Mouse (Mus musculus): ENCODE measurements around the gene Ltb.

Gene Ltb

GRCm38 (mm10) chr17:35195631-35196320 lies 1.5 kb downstream of the Ltb start:
- peak; percentile 77 to 82 for DNase-seq

GRCm38 (mm10) chr17:35196321-35196641 lies 2.0 kb downstream of the Ltb start:
- DNase-seq: no peak

- no peak for DNase-seq
These were observed 2.9 kb downstream of the Ltb start for GRCm38 (mm10) chr17:35197126-35197525.

- DNase-seq: no peak
These were observed 3.8 kb downstream of the Ltb start for GRCm38 (mm10) chr17:35198029-35198428.

- no peak for DNase-seq
These were observed 4.7 kb downstream of the Ltb start for GRCm38 (mm10) chr17:35198946-35199345.

GRCm38 (mm10) chr17:35200398-35200797 lies 6.2 kb downstream of the Ltb start:
- peak; percentile 54 to 61 for DNase-seq

- no peak for DNase-seq
These were observed 6.9 kb downstream of the Ltb start for GRCm38 (mm10) chr17:35201128-35201527.

- DNase-seq: peak; percentile 65 to 73
These were observed 7.5 kb downstream of the Ltb start, which contains the start of gene Tnf for GRCm38 (mm10) chr17:35201787-35202186. Gene Tnf (minus strand): TSS chr17:35202007.

GRCm38 (mm10) chr17:35202442-35202841 lies 8.2 kb downstream of the Ltb start:
- no peak for DNase-seq

GRCm38 (mm10) chr17:35204494-35205379 lies 10.5 kb downstream of the Ltb start, which contains the start of gene Lta:
Gene Lta (minus strand): TSS chr17:35205351.
- DNase-seq: peak in 1 of 2 experiments; percentile 39

- DNase-seq: no peak
These were observed 11.1 kb downstream of the Ltb start for GRCm38 (mm10) chr17:35205380-35205769.

- no peak for DNase-seq
These were observed 15.7 kb downstream of the Ltb start for GRCm38 (mm10) chr17:35209785-35210535.

- no peak for DNase-seq
These were observed 16.4 kb downstream of the Ltb start for GRCm38 (mm10) chr17:35210593-35210992.

- DNase-seq: no peak
These were observed 18.8 kb downstream of the Ltb start for GRCm38 (mm10) chr17:35213071-35213470.

GRCm38 (mm10) chr17:35218516-35219193 lies 24.4 kb downstream of the Ltb start:
- no peak for DNase-seq

- no peak for DNase-seq
These were observed 25.4 kb downstream of the Ltb start for GRCm38 (mm10) chr17:35219601-35220041.

- DNase-seq: no peak
These were observed 26.1 kb downstream of the Ltb start, which contains the start of gene Gm16181 for GRCm38 (mm10) chr17:35220156-35220952. Gene Gm16181 (plus strand): TSS chr17:35220834.

GRCm38 (mm10) chr17:35222299-35222698 lies 28.1 kb downstream of the Ltb start:
- no peak for DNase-seq

GRCm38 (mm10) chr17:35224641-35225040 lies 30.4 kb downstream of the Ltb start:
- DNase-seq: no peak

GRCm38 (mm10) chr17:35225456-35225855 lies 31.2 kb downstream of the Ltb start:
- DNase-seq: no peak

- no peak for DNase-seq
These were observed 32.4 kb downstream of the Ltb start for GRCm38 (mm10) chr17:35226561-35227046.
